9 mouse cellular contexts compared by ENCODE assay signal in the genomic region with DNA sequence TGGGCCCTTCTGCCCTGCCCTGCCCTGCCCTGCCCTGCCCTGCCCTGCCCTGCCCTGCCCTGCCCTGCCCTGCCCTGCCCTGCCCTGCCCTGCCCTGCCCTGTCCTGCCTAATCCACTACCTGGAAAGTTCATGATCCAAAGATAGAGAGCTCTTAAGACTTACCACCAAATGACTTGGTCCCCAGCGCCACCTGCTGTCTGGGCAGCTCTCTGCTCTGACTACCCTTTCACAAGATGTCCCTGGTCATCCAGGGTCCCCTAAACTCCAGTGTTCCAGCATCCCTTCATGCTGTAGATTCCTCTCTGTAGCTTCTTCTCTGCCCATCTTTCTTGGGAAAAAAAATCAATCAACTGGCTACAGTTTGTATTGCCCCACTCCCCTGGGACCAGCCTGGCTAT. TPM values are rescaled to one million over a fixed set of nuclear protein-coding genes. Genes with fewer than 3 reads are reported as not detected.
A peak's percentile ranks its signal among the peaks of the same experiment; 100 is the strongest.
DNase-seq lines count a peak whose midpoint lies in the region; TF ChIP-seq lines count a peak whose summit lies in the region.
"Had no signal": no experiment of that assay in that cellular context is flagged by ENCODE, and none has a peak within 500 bp of the region (broad histone marks: within the 10 kb centered on the region; RNA-seq: fewer than 3 reads in every experiment).

No protein-coding gene starts in this region.

- intact Hi-C loops in gastrocnemius, adult 2 months (cut with DNase I): loop anchor here (5.0 kb wide), 1 partner anchor 827 kb away; no protein-coding TSS in a partner anchor

- no peak overlapping the region for H3K27ac ChIP-seq in gastrocnemius, adult 2 months
- H3K27ac ChIP-seq: liver, embryonic 15.5 days had no signal

- peak; percentile 63 for TF ChIP-seq CTCF in gastrocnemius, adult 2 months (IDR thresholded peaks at IDR 0.05)

- peak; percentile 60 for DNase-seq in gastrocnemius, adult 2 months
- no peak for DNase-seq in gastrocnemius, postnatal 25 days
- DNase-seq in thymus, postnatal 4 days: peak; percentile 20
- no peak for DNase-seq in thymus, postnatal 36 days
- DNase-seq in embryo, embryonic 11 days: peak; percentile 29
- peak; percentile 33 to 52 for DNase-seq in layer of hippocampus, postnatal 36 days
- DNase-seq in right cerebral cortex, postnatal 25 days: peak; percentile 51
- DNase-seq in spleen, postnatal 36 days (ENCODE audit: low spot score in 2 of 2): no peak

- no peak overlapping the region for H3K4me3 ChIP-seq in gastrocnemius, adult 2 months
- H3K4me3 ChIP-seq: liver, embryonic 15.5 days had no signal

RNA-seq across cellular contexts. Expression of a gene that starts 31.3 kb away (rescaled TPM):
- not detected for total RNA-seq in gastrocnemius, adult 2 months (2021)
- total RNA-seq in gastrocnemius, postnatal 25 days (2021): not detected
- total RNA-seq in layer of hippocampus, postnatal 36 days (2021): 10 to 100 TPM; 10.3 to 12.0 TPM

Comparison
In these comparisons a context has a peak if more than half of its experiments do, and no peak if none do; other contexts are left out.
1. DNase-seq: peak in gastrocnemius, adult 2 months (single experiment), thymus, postnatal 4 days (single experiment), embryo, embryonic 11 days (single experiment), layer of hippocampus, postnatal 36 days (2 of 2) and right cerebral cortex, postnatal 25 days (single experiment); none in gastrocnemius, postnatal 25 days (single experiment), thymus, postnatal 36 days (0 of 2) and spleen, postnatal 36 days (0 of 2).
2. RNA of a gene that starts 31.3 kb away (total RNA-seq): 10.3 to 12.0 TPM in layer of hippocampus, postnatal 36 days; not detected in gastrocnemius, postnatal 25 days and not detected in gastrocnemius, adult 2 months; every median in the first group is over 10 times any median in the second.